Mouse (Mus musculus) intestine, postnatal 0 days (tissue): ENCODE results near the gene Micall1. TPM values are rescaled to one million over a fixed set of nuclear protein-coding genes. Genes with fewer than 3 reads are reported as not detected.

ENCODE experiments used
- ATAC-seq: fragments of 200-750 bp; cut with Nextera tagmentation; 2 replicates; pipeline ENCODE4 v1.8.0; 2017; ENCODE audit warnings: mild to moderate bottlenecking, moderate TSS enrichment, moderate library complexity
- H3K27ac ChIP-seq: fragments of 300-500 bp; sonication (generic); 2 replicates; pipeline ENCODE4 v1.5.1; 2014; ENCODE audit warnings: mild to moderate bottlenecking, low read depth, low read length, moderate library complexity
- H3K27me3 ChIP-seq: fragments of 300-500 bp; sonication (generic); replicated peaks from 2 replicates; pipeline ENCODE4 v1.6.1; 2014; ENCODE audit warnings: low read length, mixed read lengths; ENCODE audit not compliant: control insufficient read depth, insufficient read depth
- H3K36me3 ChIP-seq: fragments of 300-500 bp; sonication (generic); 2 replicates; pipeline ENCODE4 v1.6.1; 2014; ENCODE audit warnings: mild to moderate bottlenecking, moderate library complexity; ENCODE audit not compliant: control insufficient read depth, insufficient read depth
- H3K4me1 ChIP-seq: fragments of 300-500 bp; sonication (generic); replicated peaks from 2 replicates; pipeline ENCODE4 v1.6.1; 2014; ENCODE audit warnings: antibody characterized with exemption, low read length, mixed read lengths; ENCODE audit not compliant: control insufficient read depth, insufficient read depth
- H3K4me2 ChIP-seq: fragments of 300-500 bp; sonication (generic); replicated peaks from 2 replicates; pipeline ENCODE4 v1.6.1; 2014; ENCODE audit warnings: low read depth, mild to moderate bottlenecking, moderate library complexity
- H3K4me3 ChIP-seq: fragments of 300-500 bp; sonication (generic); 2 replicates; pipeline ENCODE4 v1.5.1; 2014; ENCODE audit warnings: low read depth, low read length
- H3K9ac ChIP-seq: fragments of 300-500 bp; sonication (generic); 2 replicates; pipeline ENCODE4 v1.6.1; 2014; ENCODE audit warnings: mild to moderate bottlenecking, low read depth, low read length
- H3K9me3 ChIP-seq: fragments of 300-500 bp; sonication (generic); 2 replicates; pipeline ENCODE4 v1.6.1; 2016; ENCODE audit warnings: mixed run types; ENCODE audit not compliant: control insufficient read depth
- CTCF ChIP-seq: sonication (generic); IDR thresholded peaks from 2 replicates; pipeline ENCODE4 v1.5.1; 2016; ENCODE audit warnings: low read depth, mild to moderate bottlenecking, control low read depth, antibody characterized with exemption, moderate library complexity
- WGBS: fragments of 180-500 bp; shearing (Covaris S2); extraction: QIAGEN DNeasy Blood & Tissue Kit; methylation state at CpG from one replicate; pipeline ENCODE4 v1.1.7; 2014; 5-methylcytosine and 5-hydroxymethylcytosine counted together
- polyA plus RNA-seq: library from polyadenylated mRNA; unstranded; fragments of >200 nt; fragmentation: Nextera tagmentation; extraction: Ambion mirVana; gene quantifications from 2 replicates; pipeline ENCODE4 v1.2.1, GENCODE M21; 2015

The Micall1 gene
- polyA plus RNA-seq, 1 experiment from 2014 or later, result 3.7 TPM

- TF ChIP-seq CTCF, result no peak
- Histone ChIP-seq H3K4me3 (peak within 1 kb of the TSS; percentile 77), H3K4me1 (0 out of 2 replicates have a peak, but pooled peaks cover 3% of the 10 kb centered on the region), H3K9me3 (no peaks in the 10 kb centered on the region), H3K36me3 (peaks cover 16% of the 10 kb centered on the region), H3K4me2 (peak within 1 kb of the TSS; percentile 84), H3K27ac (no peak within 1 kb of the TSS; the same call in 1 of the 2 replicates), H3K9ac (peak within 1 kb of the TSS; percentile 61), H3K27me3 (no peaks in the 10 kb centered on the region)
- WGBS, result under 1% methylated on average over 57 of the region's 57 CpGs
- ATAC-seq, result peak; percentile 74
Observed at GRCm38 (mm10) chr15:79140866-79141565, 32.3 kb downstream of the Micall1 start, which contains the start of the genes Polr2f and 1700088E04Rik. Gene Polr2f (plus strand): TSS chr15:79141009. Gene 1700088E04Rik (minus strand): TSS chr15:79141253.

GRCm38 (mm10) chr15:79141566-79141917, 32.8 kb downstream of the Micall1 start:
- Histone ChIP-seq H3K9me3 (no peaks in the 10 kb centered on the region), H3K4me1 (0 out of 2 replicates have a peak, but pooled peaks cover 3% of the 10 kb centered on the region), H3K27me3 (no peaks in the 10 kb centered on the region), H3K27ac (no peak overlapping the region; the same call in 1 of the 2 replicates), H3K9ac (peak overlapping the region; percentile 61), H3K4me3 (peak overlapping the region; percentile 77), H3K4me2 (peak overlapping the region; percentile 84), H3K36me3 (peaks cover 21% of the 10 kb centered on the region)
- WGBS, result 2% methylated on average over 7 of the region's 7 CpGs
- no peak for TF ChIP-seq CTCF
- no peak; the same call in 1 of the 2 replicates for ATAC-seq

- Histone ChIP-seq H3K27me3 (no peaks in the 10 kb centered on the region), H3K4me1 (0 out of 2 replicates have a peak, but pooled peaks cover 3% of the 10 kb centered on the region), H3K36me3 (peaks cover 38% of the 10 kb centered on the region), H3K4me2 (no peak overlapping the region), H3K4me3 (no peak overlapping the region), H3K27ac (no peak overlapping the region), H3K9ac (no peak overlapping the region), H3K9me3 (no peaks in the 10 kb centered on the region)
- 83% methylated on average over 12 of the region's 12 CpGs for WGBS
- no peak for ATAC-seq
- no peak for TF ChIP-seq CTCF
Observed at GRCm38 (mm10) chr15:79143316-79143715, 34.6 kb downstream of the Micall1 start.

GRCm38 (mm10) chr15:79144021-79144420, 35.3 kb downstream of the Micall1 start:
- H3K27me3 ChIP-seq, result no peaks in the 10 kb centered on the region
- no peaks in the 10 kb centered on the region for H3K9me3 ChIP-seq
- H3K36me3 ChIP-seq, result peaks cover 38% of the 10 kb centered on the region
- no peak overlapping the region for H3K27ac ChIP-seq
- no peak overlapping the region for H3K4me3 ChIP-seq
- 0 out of 2 replicates have a peak, but pooled peaks cover 3% of the 10 kb centered on the region for H3K4me1 ChIP-seq
- WGBS, result 52% methylated on average over 8 of the region's 8 CpGs
- ATAC-seq, result no peak
- no peak overlapping the region for H3K9ac ChIP-seq
- no peak overlapping the region for H3K4me2 ChIP-seq
- TF ChIP-seq CTCF, result no peak

- Histone ChIP-seq H3K9ac (no peak overlapping the region), H3K36me3 (peaks cover 49% of the 10 kb centered on the region), H3K9me3 (no peaks in the 10 kb centered on the region), H3K27me3 (no peaks in the 10 kb centered on the region), H3K4me3 (no peak overlapping the region), H3K27ac (no peak overlapping the region), H3K4me1 (0 out of 2 replicates have a peak, but pooled peaks cover 3% of the 10 kb centered on the region), H3K4me2 (no peak overlapping the region)
- peak; percentile 42; the same call in 1 of the 2 replicates for ATAC-seq
- WGBS, result 68% methylated on average over 7 of the region's 7 CpGs
- no peak for TF ChIP-seq CTCF
Observed at GRCm38 (mm10) chr15:79145522-79145921, 36.8 kb downstream of the Micall1 start.

GRCm38 (mm10) chr15:79148533-79148932, 39.8 kb downstream of the Micall1 start:
- no peaks in the 10 kb centered on the region for H3K4me1 ChIP-seq
- no peaks in the 10 kb centered on the region for H3K9me3 ChIP-seq
- H3K4me2 ChIP-seq, result no peak overlapping the region
- peak; percentile 98 for TF ChIP-seq CTCF
- peaks cover 70% of the 10 kb centered on the region for H3K36me3 ChIP-seq
- ATAC-seq, result 0 out of 2 replicates have a peak, but pooled peaks have one; percentile 34
- H3K9ac ChIP-seq, result no peak overlapping the region
- no peak overlapping the region for H3K27ac ChIP-seq
- H3K27me3 ChIP-seq, result no peaks in the 10 kb centered on the region
- H3K4me3 ChIP-seq, result no peak overlapping the region
- 46% methylated on average over 7 of the region's 7 CpGs for WGBS
